Mouse (Mus musculus) stomach, postnatal 0 days (tissue): ENCODE measurements at regions not wholly inside any gene's neighbourhood (a gene's known extent, or its start where the extent isn't known, plus 50 kb on each side); places are given as distances from the start of the nearest gene placed in this dataset.

Experiments used
- CTCF ChIP-seq: IDR thresholded peaks from 2 replicates; pipeline ENCODE4 v1.5.1; 2016; ENCODE audit warnings: antibody characterized with exemption, low read depth, mild to moderate bottlenecking, moderate library complexity
- EP300 ChIP-seq: optimal IDR thresholded peaks from 2 replicates; pipeline ENCODE3; 2016; ENCODE audit warnings: antibody characterized with exemption

- TF ChIP-seq CTCF (no peak), EP300 (no peak)
These were observed 101.8 kb upstream of the Fer start for GRCm38 (mm10) chr17:63761058-63761457.
